Mouse (Mus musculus): ENCODE data around the gene Ssbp2. TPM values are rescaled to one million over a fixed set of nuclear protein-coding genes. Genes with fewer than 3 reads are reported as not detected.

Gene Ssbp2
- polyA plus RNA-seq, 1 experiment from 2014 or later = 97.9 TPM

DNA sequence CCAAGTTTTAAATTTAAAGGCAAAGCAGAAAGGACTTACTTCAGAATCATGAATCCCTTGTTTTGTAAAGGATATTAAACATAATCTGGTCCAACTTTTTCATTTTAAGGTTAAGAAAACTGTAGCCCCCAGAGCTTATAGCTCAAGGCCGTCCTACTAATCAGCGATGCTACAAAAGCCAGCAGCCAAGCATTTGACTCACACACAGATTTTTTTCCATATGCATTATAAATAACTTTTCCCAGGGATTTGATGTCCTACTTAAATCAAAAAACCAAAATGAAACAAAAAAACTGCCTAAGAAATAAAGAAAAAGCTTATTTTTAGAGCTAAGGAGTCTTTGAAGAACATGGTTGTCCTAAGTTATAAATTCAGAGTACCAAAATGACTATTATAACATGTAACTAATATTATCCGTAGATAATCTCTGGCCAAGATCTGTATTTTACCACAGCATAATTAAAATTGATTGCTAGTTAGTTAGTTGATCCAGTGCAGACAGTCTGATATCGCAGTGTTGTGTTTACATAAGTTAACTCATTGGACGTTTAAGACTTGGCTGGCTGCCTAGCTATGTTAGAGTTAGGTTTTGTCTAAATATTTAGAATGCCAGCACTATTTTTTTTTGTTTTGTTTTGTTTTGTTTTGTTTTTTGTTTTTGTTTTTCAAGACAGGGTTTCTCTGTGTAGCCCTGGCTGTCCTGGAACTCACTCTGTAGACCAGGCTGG, 201.1 kb downstream of the Ssbp2 start:
- Histone ChIP-seq H3K27ac (no peak overlapping the region), H3K36me3 (no peaks in the 10 kb centered on the region), H3K9me3 (no peaks in the 10 kb centered on the region), H3K9ac (no peak overlapping the region), H3K27me3 (no peaks in the 10 kb centered on the region), H3K4me3 (no peak overlapping the region), H3K4me1 (peaks cover 3% of the 10 kb centered on the region; the same call in 1 of the 2 replicates), H3K4me2 (no peak overlapping the region)
- no peak for ATAC-seq (ENCODE audit: borderline replicate concordance, extremely low read depth, low FRiP score, low TSS enrichment)
- WGBS = 41% methylated on average over 5 of the region's 5 CpGs

DNA sequence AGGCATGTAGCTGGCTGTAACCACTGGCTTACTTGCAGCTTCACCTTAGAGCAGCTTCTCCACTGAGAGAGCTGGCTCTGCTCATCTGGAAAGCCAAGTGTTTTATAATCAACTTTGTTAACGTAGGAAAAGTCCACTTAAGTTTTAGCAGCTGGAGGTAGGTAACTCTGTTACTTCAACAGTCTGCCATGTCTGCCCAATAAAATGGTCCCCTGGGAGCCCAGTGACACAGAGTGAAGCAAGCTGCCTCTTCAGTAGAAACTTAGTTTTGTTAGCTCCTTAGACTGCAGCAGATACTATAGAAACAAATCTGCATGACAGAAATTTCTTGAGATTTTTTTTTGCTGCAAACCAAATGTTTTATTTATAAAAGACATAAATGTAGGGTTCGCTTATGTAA, 202.7 kb downstream of the Ssbp2 start:
- peaks cover 3% of the 10 kb centered on the region; the same call in 1 of the 2 replicates for H3K4me1 ChIP-seq
- 58% methylated on average over 2 of the region's 2 CpGs for WGBS
- no peak overlapping the region for H3K4me2 ChIP-seq
- no peaks in the 10 kb centered on the region for H3K9me3 ChIP-seq
- H3K27me3 ChIP-seq = no peaks in the 10 kb centered on the region
- no peaks in the 10 kb centered on the region for H3K36me3 ChIP-seq
- no peak overlapping the region for H3K9ac ChIP-seq
- ATAC-seq (ENCODE audit: borderline replicate concordance, extremely low read depth, low FRiP score, low TSS enrichment) = no peak
- no peak overlapping the region for H3K27ac ChIP-seq
- no peak overlapping the region for H3K4me3 ChIP-seq

DNA sequence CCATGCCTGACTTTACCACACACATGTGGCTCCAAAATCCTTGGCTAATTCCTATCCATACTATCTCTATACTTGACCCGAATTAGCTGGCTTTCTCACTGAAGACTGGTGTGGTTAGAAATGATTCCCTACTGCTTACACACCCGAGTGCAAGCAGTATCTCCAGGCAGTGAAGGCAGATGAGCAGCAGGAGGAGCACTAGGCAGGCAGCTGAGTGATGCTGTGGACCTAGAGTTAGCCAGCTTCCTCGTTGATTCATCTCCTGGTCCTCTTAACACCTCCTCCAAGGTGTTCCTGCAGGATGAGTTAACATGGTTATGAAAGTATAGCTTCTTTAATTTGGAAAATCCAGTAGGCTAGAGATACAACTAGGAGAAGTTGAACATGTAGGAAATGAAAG, 213.2 kb downstream of the Ssbp2 start:
- H3K4me2 ChIP-seq = no peak overlapping the region
- no peaks in the 10 kb centered on the region for H3K4me1 ChIP-seq
- no peak overlapping the region for H3K27ac ChIP-seq
- no peaks in the 10 kb centered on the region for H3K27me3 ChIP-seq
- H3K4me3 ChIP-seq = no peak overlapping the region
- no peaks in the 10 kb centered on the region for H3K9me3 ChIP-seq
- H3K9ac ChIP-seq = no peak overlapping the region
- 61% methylated on average over 3 of the region's 3 CpGs for WGBS
- no peak for ATAC-seq (ENCODE audit: borderline replicate concordance, extremely low read depth, low FRiP score, low TSS enrichment)
- 0 out of 2 replicates have a peak, but pooled peaks cover 8% of the 10 kb centered on the region for H3K36me3 ChIP-seq

DNA sequence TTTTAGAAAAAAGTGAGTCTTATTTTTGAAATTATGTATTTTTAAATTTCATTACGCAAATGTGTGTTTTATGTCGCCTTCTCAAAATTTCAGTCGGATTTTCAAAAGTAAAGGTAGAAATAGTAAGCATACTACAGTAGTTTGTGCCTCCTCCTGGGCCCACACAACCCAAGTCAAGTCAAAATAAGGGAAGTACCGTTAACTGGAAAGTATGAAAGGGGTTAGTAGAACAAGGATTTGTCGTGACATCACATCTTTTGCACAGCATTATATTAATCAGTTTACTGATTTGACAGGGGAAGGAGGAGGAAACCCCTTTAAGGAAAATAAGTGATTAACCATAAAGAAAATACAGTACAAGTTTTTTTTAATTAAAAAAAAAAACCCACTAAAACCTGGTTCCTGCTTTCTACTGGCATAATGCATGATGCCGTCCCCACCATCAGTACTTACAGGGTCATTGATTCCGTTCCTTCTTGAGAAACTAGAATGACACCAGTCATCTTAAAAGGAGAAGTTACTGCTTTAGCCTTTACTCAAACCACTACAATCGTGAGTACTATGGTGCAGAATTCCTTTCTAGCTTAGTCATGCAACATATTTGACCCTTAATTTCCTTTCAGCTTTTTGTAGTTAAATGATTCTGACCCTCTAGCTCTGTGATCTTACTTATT, 220.8 kb downstream of the Ssbp2 start:
- H3K27me3 ChIP-seq = no peaks in the 10 kb centered on the region
- H3K27ac ChIP-seq = no peak overlapping the region
- no peak overlapping the region for H3K9ac ChIP-seq
- no peaks in the 10 kb centered on the region for H3K4me1 ChIP-seq
- no peaks in the 10 kb centered on the region for H3K9me3 ChIP-seq
- H3K4me2 ChIP-seq = no peak overlapping the region
- WGBS = 78% methylated on average over 8 of the region's 8 CpGs
- ATAC-seq (ENCODE audit: borderline replicate concordance, extremely low read depth, low FRiP score, low TSS enrichment) = no peak
- H3K4me3 ChIP-seq = no peak overlapping the region
- no peaks in the 10 kb centered on the region for H3K36me3 ChIP-seq

DNA sequence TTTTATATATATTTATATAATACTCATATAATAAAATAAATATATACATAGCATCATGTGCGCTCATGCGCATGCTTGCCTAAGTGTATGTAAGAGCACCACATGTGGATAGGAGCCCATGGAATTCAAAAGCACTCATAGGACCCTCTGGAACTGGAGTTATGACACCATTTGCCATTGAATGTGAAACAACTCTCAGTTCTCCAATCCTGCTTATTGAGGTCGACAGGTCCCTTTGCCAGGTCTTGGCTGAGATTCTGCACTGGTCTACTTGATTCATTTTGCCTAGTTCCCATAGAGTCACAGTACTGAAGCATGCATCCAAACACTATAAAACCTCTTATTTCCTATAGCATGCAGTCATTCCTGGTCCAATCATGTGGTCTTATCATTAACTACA, 221.4 kb downstream of the Ssbp2 start:
- H3K27me3 ChIP-seq = no peaks in the 10 kb centered on the region
- H3K4me2 ChIP-seq = no peak overlapping the region
- no peak overlapping the region for H3K9ac ChIP-seq
- H3K27ac ChIP-seq = no peak overlapping the region
- no peaks in the 10 kb centered on the region for H3K9me3 ChIP-seq
- no peak for ATAC-seq (ENCODE audit: borderline replicate concordance, extremely low read depth, low FRiP score, low TSS enrichment)
- no peaks in the 10 kb centered on the region for H3K4me1 ChIP-seq
- 94% methylated on average over 3 of the region's 3 CpGs for WGBS
- no peak overlapping the region for H3K4me3 ChIP-seq
- peaks cover 2% of the 10 kb centered on the region; the same call in 1 of the 2 replicates for H3K36me3 ChIP-seq

DNA sequence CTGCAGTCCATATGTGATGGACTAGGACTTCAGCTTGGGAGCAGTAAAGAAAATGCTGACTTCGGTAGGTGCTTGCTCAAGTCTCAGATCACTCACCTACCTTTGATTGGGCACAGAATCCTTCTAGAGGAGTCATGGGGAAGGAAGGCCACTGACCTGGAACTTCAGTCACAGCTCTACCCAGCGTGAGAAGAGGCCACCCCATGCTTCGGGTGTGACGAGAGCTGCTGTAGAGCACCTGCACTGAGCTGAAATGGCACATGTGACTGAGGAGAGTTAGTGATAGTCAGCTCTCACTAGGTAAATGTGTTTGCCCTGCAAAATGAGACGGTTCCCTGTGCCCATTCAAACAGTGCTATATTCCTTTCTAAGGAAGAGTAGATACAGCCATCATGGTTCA, 230.0 kb downstream of the Ssbp2 start:
- Histone ChIP-seq H3K9me3 (no peaks in the 10 kb centered on the region), H3K27me3 (no peaks in the 10 kb centered on the region), H3K27ac (no peak overlapping the region), H3K9ac (no peak overlapping the region), H3K4me1 (no peaks in the 10 kb centered on the region), H3K4me3 (no peak overlapping the region), H3K36me3 (peaks cover 3% of the 10 kb centered on the region; the same call in 1 of the 2 replicates), H3K4me2 (no peak overlapping the region)
- 77% methylated on average over 5 of the region's 5 CpGs for WGBS
- ATAC-seq (ENCODE audit: borderline replicate concordance, extremely low read depth, low FRiP score, low TSS enrichment) = no peak

DNA sequence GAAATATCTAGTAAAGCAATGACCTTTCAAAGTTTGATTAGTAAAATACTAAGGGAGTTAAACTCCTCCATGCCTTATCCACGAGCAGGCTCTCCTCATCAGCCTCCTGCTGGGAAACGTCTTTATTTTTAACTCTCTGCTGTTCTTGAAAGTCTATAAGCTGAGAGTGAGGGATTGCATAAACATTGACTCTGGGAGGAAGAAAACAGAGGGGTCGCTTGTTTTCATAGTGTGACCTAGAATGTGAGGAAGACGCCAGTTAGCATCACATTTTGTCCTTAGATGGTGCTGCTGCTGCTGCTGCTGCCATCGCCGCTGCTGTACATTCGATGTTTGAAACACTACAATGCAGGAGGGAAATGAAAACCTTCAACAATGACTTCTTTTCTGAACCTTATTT, 233.5 kb downstream of the Ssbp2 start:
- Histone ChIP-seq H3K4me2 (no peak overlapping the region), H3K9ac (no peak overlapping the region), H3K27me3 (no peaks in the 10 kb centered on the region), H3K4me3 (no peak overlapping the region), H3K27ac (no peak overlapping the region), H3K4me1 (no peaks in the 10 kb centered on the region), H3K36me3 (no peaks in the 10 kb centered on the region), H3K9me3 (no peaks in the 10 kb centered on the region)
- peak; percentile 60; the same call in 1 of the 2 replicates for ATAC-seq (ENCODE audit: borderline replicate concordance, extremely low read depth, low FRiP score, low TSS enrichment)
- WGBS = 29% methylated on average over 7 of the region's 7 CpGs

DNA sequence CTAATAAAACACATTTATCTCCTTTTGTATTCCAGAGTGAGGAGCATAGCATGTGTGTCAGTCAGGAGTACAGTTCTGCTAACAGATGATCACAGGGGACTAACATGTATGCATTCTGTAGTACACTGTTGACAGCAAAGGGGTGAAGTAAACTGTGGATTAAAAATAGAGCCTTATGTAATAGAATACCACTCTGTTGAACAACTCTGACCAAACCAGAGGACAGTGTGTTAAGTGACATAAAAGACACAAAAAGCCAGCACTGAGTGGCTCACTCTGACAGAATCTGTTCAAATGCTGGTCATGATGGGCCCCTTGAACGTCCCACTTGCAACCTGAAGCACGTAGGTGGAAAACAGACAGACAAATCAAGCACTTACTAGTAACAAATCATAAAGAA, 235.3 kb downstream of the Ssbp2 start:
- Histone ChIP-seq H3K27me3 (no peaks in the 10 kb centered on the region), H3K4me2 (no peak overlapping the region), H3K4me3 (no peak overlapping the region), H3K36me3 (no peaks in the 10 kb centered on the region), H3K4me1 (no peaks in the 10 kb centered on the region), H3K9ac (no peak overlapping the region), H3K27ac (no peak overlapping the region), H3K9me3 (no peaks in the 10 kb centered on the region)
- WGBS = 54% methylated on average over 2 of the region's 2 CpGs
- ATAC-seq (ENCODE audit: borderline replicate concordance, extremely low read depth, low FRiP score, low TSS enrichment) = no peak

DNA sequence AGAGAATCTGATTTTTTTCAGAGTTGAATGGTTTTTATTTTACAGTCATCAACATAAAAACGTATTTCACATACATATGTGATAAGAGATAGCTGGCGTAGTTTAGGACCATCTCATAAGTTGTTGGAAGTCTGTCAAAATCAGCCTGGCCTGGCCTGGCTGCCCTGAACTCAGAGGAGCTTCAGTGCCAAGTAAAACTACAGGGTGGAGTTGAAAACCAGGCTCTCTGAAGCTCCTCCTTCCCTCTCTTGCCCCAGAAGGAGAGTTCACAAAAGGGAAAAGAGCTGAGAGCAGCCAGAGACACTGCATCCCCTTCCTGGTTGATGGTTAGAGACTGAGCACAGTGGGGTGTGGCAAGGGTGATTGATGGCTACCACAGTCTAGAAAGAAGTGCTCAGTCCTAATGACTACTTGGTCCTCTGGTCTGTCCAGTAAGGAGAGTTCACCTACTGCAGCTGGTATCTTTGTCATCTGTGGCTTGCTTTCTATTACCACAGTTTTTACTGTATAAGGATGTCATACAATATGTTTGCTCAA, 236.1 kb downstream of the Ssbp2 start:
- no peaks in the 10 kb centered on the region for H3K4me1 ChIP-seq
- no peak overlapping the region for H3K27ac ChIP-seq
- no peaks in the 10 kb centered on the region for H3K36me3 ChIP-seq
- no peaks in the 10 kb centered on the region for H3K9me3 ChIP-seq
- H3K4me3 ChIP-seq = no peak overlapping the region
- H3K27me3 ChIP-seq = no peaks in the 10 kb centered on the region
- 50% methylated on average over 2 of the region's 2 CpGs for WGBS
- no peak overlapping the region for H3K4me2 ChIP-seq
- peak; percentile 38; the same call in 1 of the 2 replicates for ATAC-seq (ENCODE audit: borderline replicate concordance, extremely low read depth, low FRiP score, low TSS enrichment)
- H3K9ac ChIP-seq = no peak overlapping the region

DNA sequence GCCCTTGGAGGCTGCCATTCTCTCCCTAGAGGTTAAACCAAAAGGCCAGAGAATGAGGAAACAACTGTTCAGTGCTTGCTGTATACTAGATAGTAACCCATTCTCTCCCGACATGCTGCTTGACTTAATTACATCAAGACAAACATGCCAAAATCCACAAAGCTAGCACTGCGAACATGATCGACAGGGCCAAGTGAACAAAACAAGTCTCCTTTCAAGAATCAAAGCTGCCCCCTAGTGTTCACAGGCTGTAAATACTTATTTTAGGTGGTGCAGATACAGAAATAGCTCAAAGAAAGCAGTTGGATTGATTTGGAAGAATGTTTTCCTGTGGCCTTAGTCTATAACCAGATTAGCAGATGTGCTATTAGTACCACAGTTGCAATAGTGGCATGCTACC, 236.9 kb downstream of the Ssbp2 start:
- WGBS = 28% methylated on average over 3 of the region's 3 CpGs
- Histone ChIP-seq H3K27me3 (no peaks in the 10 kb centered on the region), H3K4me2 (no peak overlapping the region), H3K4me3 (no peak overlapping the region), H3K36me3 (no peaks in the 10 kb centered on the region), H3K9me3 (no peaks in the 10 kb centered on the region), H3K27ac (no peak overlapping the region), H3K9ac (no peak overlapping the region), H3K4me1 (no peaks in the 10 kb centered on the region)
- no peak for ATAC-seq (ENCODE audit: borderline replicate concordance, extremely low read depth, low FRiP score, low TSS enrichment)

DNA sequence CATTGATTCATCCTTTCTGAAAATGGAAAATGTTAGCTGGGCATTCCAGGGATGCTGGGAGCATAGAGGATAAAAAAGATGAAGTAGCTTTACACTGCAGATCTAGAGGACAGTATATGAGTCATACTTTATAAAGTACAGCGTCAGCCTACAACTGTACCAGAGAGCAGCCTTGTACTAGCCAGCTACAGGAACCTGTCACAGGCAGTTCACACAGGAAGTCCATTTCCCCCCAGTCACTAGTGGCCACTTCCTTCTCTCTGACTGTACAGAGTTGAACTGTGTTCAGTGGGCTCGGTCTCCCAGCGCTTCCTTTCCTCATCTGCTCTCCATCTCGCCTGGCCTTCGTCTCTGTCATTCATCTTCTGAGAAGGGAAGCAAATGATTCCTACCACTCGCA, 242.3 kb downstream of the Ssbp2 start:
- Histone ChIP-seq H3K27me3 (no peaks in the 10 kb centered on the region), H3K4me1 (no peaks in the 10 kb centered on the region), H3K36me3 (no peaks in the 10 kb centered on the region), H3K9ac (no peak overlapping the region), H3K9me3 (no peaks in the 10 kb centered on the region), H3K4me2 (no peak overlapping the region), H3K27ac (no peak overlapping the region), H3K4me3 (no peak overlapping the region)
- ATAC-seq (ENCODE audit: borderline replicate concordance, extremely low read depth, low FRiP score, low TSS enrichment) = no peak
- 49% methylated on average over 6 of the region's 6 CpGs for WGBS

DNA sequence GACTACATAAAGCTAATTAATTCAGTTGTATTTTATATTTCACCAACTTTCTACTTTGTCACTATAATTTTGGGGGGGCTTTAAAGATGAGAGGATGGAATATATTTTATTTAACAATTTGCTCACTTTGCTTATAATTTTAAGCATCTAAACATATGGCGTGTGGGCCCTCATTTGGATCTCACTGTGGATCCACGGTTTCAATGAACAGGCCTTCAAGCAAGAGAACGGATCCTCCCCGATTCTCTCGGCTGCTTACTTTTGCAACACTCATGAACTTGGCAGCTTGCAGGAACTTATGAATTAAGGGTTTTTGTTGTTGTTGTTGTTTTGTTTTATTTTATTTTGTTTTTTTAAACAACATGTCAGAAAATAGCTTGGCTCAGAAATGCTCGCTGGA, 259.4 kb downstream of the Ssbp2 start:
- Histone ChIP-seq H3K4me2 (no peak overlapping the region), H3K27ac (no peak overlapping the region), H3K9me3 (no peaks in the 10 kb centered on the region), H3K4me1 (no peaks in the 10 kb centered on the region), H3K27me3 (no peaks in the 10 kb centered on the region), H3K9ac (no peak overlapping the region), H3K36me3 (no peaks in the 10 kb centered on the region), H3K4me3 (no peak overlapping the region)
- ATAC-seq (ENCODE audit: borderline replicate concordance, extremely low read depth, low FRiP score, low TSS enrichment) = no peak
- WGBS = 86% methylated on average over 6 of the region's 6 CpGs
